In genomic region chr4:131100093-131100795, GRCm38 (mm10) we compare ENCODE assay signal across 11 mouse cellular contexts.
DNase-seq lines count a peak whose midpoint lies in the region; ATAC-seq and TF ChIP-seq lines count a peak whose summit lies in the region.
"Had no signal": no experiment of that assay in that cellular context is flagged by ENCODE, and none has a peak within 500 bp of the region (broad histone marks: within the 10 kb centered on the region; RNA-seq: fewer than 3 reads in every experiment).

No protein-coding gene starts in this region.

- no peak overlapping the region for H3K9ac ChIP-seq in kidney, embryonic 14.5 days (ENCODE audit: low read depth, low read length)
- no peak overlapping the region for H3K9ac ChIP-seq in forebrain, embryonic 13.5 days
- no peak overlapping the region for H3K9ac ChIP-seq in midbrain, embryonic 14.5 days (replicated peaks; ENCODE audit: low read length)

- no peaks in the 10 kb centered on the region for H3K4me1 ChIP-seq in kidney, embryonic 14.5 days (ENCODE audit: control insufficient read depth, insufficient read depth, low read length)
- no peaks in the 10 kb centered on the region for H3K4me1 ChIP-seq in kidney, adult 2 months (ENCODE audit: control insufficient read depth, insufficient read depth, low read length)
- peaks cover 16% of the 10 kb centered on the region for H3K4me1 ChIP-seq in forebrain, embryonic 13.5 days
- H3K4me1 ChIP-seq in midbrain, embryonic 14.5 days (ENCODE audit: control insufficient read depth, insufficient read depth, low read length) = peaks cover 4% of the 10 kb centered on the region

- whole genome bisulfite sequencing in kidney, embryonic 14.5 days = 42% methylated on average over 10 of the region's 10 CpGs
- 41% methylated on average over 10 of the region's 10 CpGs for WGBS in kidney, adult 2 months
- 48% methylated on average over 10 of the region's 10 CpGs for WGBS in forebrain, embryonic 13.5 days
- 42% methylated on average over 10 of the region's 10 CpGs for WGBS in midbrain, embryonic 14.5 days

- no peak overlapping the region for H3K4me3 ChIP-seq in kidney, embryonic 14.5 days (ENCODE audit: low read length)
- no peak overlapping the region for H3K4me3 ChIP-seq in kidney, adult 2 months (ENCODE audit: insufficient read depth, low read depth, low read length)
- H3K4me3 ChIP-seq in forebrain, embryonic 13.5 days = no peak overlapping the region
- no peak overlapping the region for H3K4me3 ChIP-seq in midbrain, embryonic 14.5 days (replicated peaks; ENCODE audit: low read depth, low read length)

- no peak for TF ChIP-seq CTCF in kidney, adult 2 months (conservative IDR thresholded peaks at IDR 0.05; ENCODE audit: insufficient read depth, insufficient read length, low read depth, low read length)

- intact Hi-C loops in gastrocnemius, postnatal 14 days (cut with DNase I; ENCODE audit: low total_unique reads) = no loop called here

- H3K4me2 ChIP-seq in kidney, embryonic 14.5 days (replicated peaks; ENCODE audit: low read depth, low read length) = peak overlapping the region; percentile 32
- peak overlapping the region; percentile 45 for H3K4me2 ChIP-seq in forebrain, embryonic 13.5 days
- peak overlapping the region; percentile 38 for H3K4me2 ChIP-seq in midbrain, embryonic 14.5 days (ENCODE audit: low read length)

- H3K27ac ChIP-seq in kidney, embryonic 14.5 days (ENCODE audit: low read depth, low read length) = no peak overlapping the region
- H3K27ac ChIP-seq in kidney, adult 2 months (ENCODE audit: insufficient read depth, low read depth, low read length) = no peak overlapping the region
- no peak overlapping the region for H3K27ac ChIP-seq in forebrain, embryonic 13.5 days
- no peak overlapping the region for H3K27ac ChIP-seq in midbrain, embryonic 14.5 days (replicated peaks; ENCODE audit: low read depth, low read length)

- no peaks in the 10 kb centered on the region for H3K36me3 ChIP-seq in kidney, embryonic 14.5 days (ENCODE audit: control insufficient read depth, insufficient read depth, low read length)
- no peaks in the 10 kb centered on the region for H3K36me3 ChIP-seq in kidney, adult 2 months (ENCODE audit: control insufficient read depth, insufficient read depth, low read length)
- no peaks in the 10 kb centered on the region for H3K36me3 ChIP-seq in forebrain, embryonic 13.5 days (ENCODE audit: poor library complexity, severe bottlenecking)
- no peaks in the 10 kb centered on the region for H3K36me3 ChIP-seq in midbrain, embryonic 14.5 days (ENCODE audit: control insufficient read depth, insufficient read depth, low read length)

- TF ChIP-seq POLR2A in kidney, adult 2 months (IDR thresholded peaks at IDR 0.05; ENCODE audit: low read depth, low read length) = no peak

- H3K9me3 ChIP-seq in kidney, embryonic 14.5 days (ENCODE audit: control insufficient read depth, low read length) = no peaks in the 10 kb centered on the region
- H3K9me3 ChIP-seq in forebrain, embryonic 13.5 days (replicated peaks) = peaks cover 3% of the 10 kb centered on the region; the same call in 1 of the 2 replicates
- H3K9me3 ChIP-seq in midbrain, embryonic 14.5 days (ENCODE audit: control insufficient read depth, low read length) = no peaks in the 10 kb centered on the region

- no peak for DNase-seq in kidney, adult 2 months
- DNase-seq in Muller cell, postnatal 12 days (ENCODE audit: inconsistent ontology term) = peak; percentile 6
- DNase-seq in midbrain, embryonic 14.5 days = peak; percentile 47
- no peak for DNase-seq in gastrocnemius, postnatal 14 days
- no peak for DNase-seq in gastrocnemius, adult 18-20 months (ENCODE audit: low spot score)
- DNase-seq: cerebellum, postnatal 14 days; gastrocnemius, postnatal 25 days had no signal

- no peaks in the 10 kb centered on the region; the same call in 1 of the 2 replicates for H3K27me3 ChIP-seq in kidney, embryonic 14.5 days (ENCODE audit: control insufficient read depth, insufficient read depth, low read length)
- no peaks in the 10 kb centered on the region for H3K27me3 ChIP-seq in kidney, adult 2 months (replicated peaks; ENCODE audit: control insufficient read depth, insufficient read depth, low read length)
- no peaks in the 10 kb centered on the region for H3K27me3 ChIP-seq in forebrain, embryonic 13.5 days
- no peaks in the 10 kb centered on the region for H3K27me3 ChIP-seq in midbrain, embryonic 14.5 days (ENCODE audit: control insufficient read depth, insufficient read depth, low read length)
- H3K27me3 ChIP-seq: Patski had no signal

- peak; percentile 24; the same call in 1 of the 2 replicates for ATAC-seq in kidney, embryonic 14.5 days (ENCODE audit: low FRiP score, low TSS enrichment)
- ATAC-seq in forebrain, embryonic 13.5 days = no peak
- no peak for ATAC-seq in midbrain, embryonic 14.5 days (ENCODE audit: low FRiP score, low TSS enrichment)
- ATAC-seq in megakaryocyte progenitor cell, adult 5-6 weeks (replicated peaks; ENCODE audit: poor library complexity) = no peak
- ATAC-seq: Patski had no signal

Comparison
In these comparisons a context has a peak if more than half of its experiments do, and no peak if none do; other contexts are left out.
1. DNase-seq: peak in Muller cell, postnatal 12 days (single experiment) and midbrain, embryonic 14.5 days (single experiment); none in kidney, adult 2 months (single experiment), gastrocnemius, postnatal 14 days (single experiment) and gastrocnemius, adult 18-20 months (single experiment).
2. Peak in every context shown above with its lines, with median percentiles within 50 percentile points of each other: H3K4me2 ChIP-seq.